Mouse (Mus musculus): ENCODE results near the gene Pnpla2.
"Not testable (repeated sequence)": the region's sequence is repeated elsewhere in the genome, so short reads cannot be mapped to it uniquely, and the experiment has no call there.

Pnpla2 gene

DNA sequence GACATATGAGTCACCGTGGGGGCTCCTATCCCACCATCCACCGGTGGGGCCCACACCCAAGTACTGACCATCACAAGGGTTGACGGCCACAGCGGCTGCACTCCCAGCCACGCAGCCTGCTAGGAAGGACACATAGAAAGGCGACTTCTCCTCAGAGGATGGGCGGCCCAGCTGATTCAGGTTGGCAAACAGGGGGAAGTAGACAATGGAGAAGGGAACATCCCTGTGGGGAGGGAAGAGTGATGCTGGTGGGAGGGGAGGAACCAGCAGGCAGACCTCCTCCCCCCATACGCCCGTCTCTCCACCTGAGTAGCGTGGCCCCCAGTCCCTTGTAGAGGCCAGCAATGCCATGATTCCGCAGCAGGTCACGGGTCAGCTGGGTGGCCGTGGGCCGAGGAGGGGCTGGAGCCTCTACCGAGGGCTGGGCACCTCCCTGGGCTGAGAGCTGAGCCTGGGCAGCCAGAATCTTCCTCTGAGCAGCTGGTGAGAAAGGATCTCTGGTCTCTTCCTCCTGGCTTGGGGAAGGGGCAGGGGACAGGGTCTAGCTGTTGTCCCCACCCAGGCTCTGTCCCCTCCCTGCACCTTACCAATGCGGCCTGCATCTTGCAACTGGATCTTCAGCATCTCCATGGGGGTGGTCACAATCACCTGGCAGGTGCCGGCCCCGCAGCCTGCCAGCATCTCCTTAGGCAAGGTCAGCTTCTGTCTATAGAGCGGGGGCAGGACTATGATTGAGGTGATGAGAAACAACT, 23.4 kb upstream of the Pnpla2 start:
- DNase-seq (ENCODE audit: low spot score), result no peak

DNA sequence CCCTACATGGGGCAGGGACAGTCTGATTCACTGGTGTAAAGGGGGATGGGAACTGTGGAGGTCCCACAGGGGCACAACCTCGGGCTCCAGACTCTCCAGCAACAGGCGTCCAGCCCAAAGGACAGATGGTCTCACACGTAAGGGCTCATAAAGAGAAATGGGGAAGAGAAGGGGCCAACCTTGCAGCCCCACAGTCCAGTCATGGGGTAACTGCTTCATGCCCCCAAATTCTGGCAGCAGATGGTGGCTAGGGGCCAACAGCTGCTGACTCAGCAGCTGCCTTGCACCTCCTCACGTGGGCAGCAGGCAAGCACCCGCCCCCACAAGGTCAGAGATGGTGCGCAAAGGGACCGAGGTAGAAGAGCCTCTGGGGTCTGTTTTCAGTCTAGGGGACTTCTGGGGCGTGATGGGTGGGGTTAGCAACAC, 22.8 kb upstream of the Pnpla2 start:
- DNase-seq (ENCODE audit: low spot score), result no peak

DNA sequence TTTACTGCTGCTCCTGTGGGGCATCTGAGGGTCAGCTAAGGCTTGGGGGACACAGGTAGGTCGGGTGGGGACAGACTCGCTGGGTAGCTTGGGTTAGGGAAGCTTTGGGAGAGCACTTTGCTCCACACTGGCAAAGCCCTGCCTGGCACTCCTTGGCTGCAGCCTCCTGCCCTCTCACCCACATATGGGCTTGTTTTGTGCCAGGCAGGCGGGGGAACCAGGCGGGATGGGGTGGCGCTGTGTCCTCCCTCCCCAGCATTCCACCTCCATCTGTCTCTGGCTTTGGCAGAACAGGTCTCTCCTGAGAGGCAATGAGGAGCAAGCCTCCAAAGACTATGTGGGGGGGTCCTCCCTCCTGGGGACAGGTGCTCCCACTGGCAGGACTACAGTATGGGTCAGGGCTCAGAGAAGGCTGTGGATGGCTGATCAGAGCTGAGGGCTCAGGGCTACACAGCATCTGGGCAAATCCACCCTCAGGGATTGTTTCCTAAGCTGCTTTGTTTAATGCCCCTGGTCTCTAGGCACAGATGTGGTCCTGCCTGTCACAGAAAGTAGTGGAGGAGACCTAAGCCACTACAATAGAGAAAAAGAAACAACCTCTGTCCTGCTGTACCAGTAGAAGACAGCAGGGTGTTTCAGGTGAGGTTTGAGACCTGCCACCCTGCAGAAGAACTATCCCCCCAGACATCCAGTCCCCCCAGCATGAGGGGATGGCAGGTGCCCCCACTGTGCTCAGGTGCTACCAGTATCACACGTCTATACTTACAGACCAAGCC, 22.1 kb upstream of the Pnpla2 start:
- DNase-seq (ENCODE audit: low spot score), result peak; percentile 73

DNA sequence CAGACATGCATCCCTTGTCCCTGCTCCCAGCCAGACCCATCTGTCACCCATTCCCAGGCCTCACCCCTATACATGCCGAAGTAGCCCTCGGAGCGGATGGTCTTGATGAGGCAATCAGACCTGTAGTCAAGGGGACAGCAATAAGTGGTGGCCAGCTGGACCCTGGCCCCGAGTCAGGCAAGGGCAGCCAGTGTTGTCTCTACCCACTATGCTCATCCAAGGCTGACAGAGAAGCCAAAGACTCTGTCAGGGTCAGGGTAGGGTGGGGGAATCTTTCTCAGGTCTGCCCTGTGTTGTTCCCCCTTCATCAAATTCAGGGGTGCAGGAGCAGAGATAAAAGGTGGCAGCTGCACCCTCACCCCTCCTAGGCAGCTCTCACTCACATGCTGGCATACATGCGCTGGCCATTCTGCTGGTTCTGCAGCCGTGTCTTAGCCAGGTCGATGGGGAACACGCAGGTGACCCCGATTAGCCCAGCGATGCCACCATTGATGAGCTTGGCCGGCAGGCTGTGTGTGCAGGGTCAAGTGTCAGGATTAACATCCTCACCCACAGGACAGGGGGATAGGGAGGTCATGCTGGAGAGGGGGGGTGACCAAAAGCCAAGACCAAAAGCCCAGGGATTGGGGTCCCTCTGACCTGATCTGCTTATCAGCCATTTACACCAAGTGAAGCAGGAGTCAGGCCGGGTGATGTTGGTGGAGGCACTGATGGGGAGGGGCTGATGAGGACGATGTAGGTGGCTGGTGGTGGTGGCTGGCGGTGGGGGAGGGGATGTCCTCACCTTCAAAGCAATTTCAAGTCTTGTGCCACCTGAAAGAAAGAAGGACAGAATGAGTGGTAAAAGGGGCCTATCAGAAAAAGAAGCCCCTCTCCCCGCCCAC, 21.2 kb upstream of the Pnpla2 start:
- no peak for DNase-seq (ENCODE audit: low spot score)

DNA sequence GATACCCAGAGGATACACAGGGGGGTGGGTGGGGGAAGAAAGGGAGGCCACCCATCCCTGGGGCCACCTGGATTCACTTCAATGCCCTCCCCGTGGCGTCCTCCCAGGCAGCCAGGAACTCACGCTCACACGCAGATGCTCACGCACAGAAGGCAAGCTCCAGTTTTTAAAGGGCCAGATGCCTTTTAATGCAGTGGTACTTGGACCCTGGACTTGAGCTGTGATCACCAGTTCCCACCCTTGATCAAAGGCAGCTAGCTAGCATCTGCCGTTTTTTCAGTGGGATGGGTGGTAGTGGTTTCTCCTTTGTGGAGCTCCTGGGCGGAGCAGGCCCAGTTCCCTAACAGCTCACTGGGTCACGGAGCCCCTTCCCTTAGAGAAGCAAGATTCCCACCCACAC, 20.5 kb upstream of the Pnpla2 start:
- DNase-seq (ENCODE audit: low spot score), result no peak

DNA sequence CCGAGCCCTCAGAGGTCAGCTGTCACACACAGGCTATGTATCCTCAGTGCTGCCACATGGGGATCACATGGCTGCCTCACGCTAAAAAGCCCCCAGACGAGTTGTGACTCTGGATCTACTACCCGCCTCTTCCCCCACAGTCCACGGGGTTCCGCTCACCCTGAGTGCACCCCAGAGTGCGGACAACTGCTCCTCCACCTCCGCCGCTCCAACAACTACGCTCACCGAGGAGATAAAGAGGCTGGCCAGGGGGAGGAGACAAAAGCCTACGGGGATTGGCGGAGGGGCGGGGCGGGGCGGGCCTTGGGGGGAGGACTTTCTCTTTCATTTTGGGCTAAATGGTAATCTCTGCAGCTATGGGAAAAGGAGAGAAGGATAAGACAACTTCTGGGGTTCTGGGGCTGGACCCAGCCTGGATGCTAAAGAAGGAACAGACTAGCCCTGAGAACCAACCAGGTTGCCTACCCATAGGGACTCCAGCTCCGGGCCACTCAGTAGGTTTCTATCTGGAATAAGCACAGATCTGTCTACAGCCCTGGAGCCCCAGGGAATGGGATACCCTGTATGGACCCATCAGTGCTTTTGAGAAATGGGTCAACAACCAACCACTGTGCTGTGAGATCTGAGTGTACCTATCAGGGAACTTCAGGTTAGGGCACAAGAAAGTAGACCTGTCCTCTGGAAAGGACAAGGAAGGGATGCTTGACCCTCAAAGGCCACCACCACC, 19.7 kb upstream of the Pnpla2 start:
- DNase-seq (ENCODE audit: low spot score), result peak; percentile 70

DNA sequence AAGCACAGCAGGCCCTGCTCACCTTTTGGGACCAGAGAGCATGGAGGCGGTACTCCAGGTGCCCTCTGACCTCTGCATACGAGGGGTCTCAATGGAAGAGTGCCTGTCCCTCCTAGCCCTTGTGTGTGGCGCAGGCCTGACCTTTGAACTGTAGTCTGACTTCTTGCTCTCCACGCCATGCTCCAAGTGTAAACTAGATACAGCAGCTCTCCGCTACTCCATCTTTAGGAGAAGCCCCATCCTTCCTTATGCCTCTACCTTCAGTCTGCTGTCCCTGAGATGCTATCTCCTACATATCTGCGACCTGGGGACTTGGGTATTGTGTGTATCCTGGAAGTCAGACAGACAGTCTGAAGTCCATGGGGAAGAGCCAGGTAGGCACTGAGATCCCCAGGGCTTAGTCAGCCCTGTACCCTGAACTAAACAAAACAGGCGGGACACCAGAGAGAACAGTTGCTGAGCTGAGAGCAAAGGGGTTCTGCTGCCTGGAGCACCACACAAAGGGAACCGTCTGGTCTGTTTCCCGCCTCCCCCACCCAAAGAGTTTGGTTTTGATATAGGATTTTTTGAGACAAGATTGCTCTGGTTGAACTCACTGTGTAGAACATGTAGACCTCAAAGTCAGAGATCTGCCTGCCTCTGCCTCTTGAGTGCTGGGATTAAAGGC, 19.0 kb upstream of the Pnpla2 start:
- no peak for DNase-seq (ENCODE audit: low spot score)

DNA sequence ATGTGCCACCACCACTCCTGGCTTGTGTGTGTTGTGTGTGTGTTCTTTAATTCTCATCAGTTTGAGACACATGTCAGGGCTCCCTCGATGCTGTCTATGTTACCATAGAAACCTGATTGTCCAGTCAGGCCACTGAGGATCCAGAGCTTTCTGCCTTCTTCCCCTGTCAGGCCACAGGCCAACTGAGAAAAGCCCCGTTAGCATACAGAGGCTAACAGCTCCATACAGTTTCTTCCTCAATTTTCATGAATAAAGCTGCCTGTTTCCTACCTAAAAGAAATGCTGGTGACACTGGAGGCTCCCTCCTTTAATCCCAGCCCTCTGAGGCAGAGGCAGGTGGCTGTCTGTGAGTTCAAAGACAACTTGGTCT, 18.5 kb upstream of the Pnpla2 start:
- no peak for DNase-seq (ENCODE audit: low spot score)

DNA sequence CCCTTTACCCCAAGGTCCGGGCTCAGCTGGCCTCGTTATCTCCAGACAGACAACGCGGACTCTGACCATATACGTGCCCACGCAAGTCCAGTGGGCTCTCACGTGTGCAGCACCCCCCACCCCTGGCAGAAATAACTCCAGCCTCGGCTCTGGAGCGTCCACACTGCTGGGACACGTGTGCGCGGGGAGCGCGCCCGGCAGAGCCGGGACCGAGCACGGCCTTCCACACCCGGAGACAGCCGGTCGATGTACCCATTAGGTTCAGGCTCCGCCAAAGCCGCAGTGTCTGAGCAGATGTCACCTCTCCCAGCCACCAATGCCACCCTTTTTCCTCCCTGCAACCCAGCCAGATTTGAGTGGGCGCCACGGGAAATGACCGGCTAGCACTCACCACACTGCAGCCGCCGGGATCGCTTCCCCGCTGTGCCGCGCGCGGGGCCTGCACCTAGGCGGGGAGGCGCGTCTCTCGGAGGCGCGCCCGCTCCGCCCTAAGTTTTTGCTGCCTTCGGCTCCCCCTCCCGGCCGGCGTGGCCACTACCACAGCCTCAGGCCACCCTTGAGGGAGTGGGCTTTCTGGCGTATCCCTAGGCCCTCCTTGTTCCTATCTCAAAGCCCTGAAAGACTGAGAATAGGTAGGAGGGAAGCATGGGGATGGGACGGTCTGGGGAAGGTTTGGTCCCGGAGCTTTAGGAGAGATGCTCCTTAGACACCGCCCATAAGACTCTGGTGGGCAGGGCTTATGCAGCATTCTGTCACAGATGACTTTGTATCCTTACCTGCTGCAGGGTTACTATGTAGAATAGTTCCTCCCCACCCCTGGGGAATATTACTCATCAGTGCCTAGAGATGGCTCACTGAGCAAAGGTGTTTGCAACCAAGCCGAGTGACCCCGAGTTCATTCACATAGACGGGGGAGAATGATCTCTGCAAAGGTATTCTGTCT, 17.5 kb upstream of the Pnpla2 start, which contains the start of gene Slc25a22:
Slc25a22 (minus strand) TSS at position 715 of the 943 bp plus-strand sequence.
- DNase-seq (ENCODE audit: low spot score), result peak; percentile 73

DNA sequence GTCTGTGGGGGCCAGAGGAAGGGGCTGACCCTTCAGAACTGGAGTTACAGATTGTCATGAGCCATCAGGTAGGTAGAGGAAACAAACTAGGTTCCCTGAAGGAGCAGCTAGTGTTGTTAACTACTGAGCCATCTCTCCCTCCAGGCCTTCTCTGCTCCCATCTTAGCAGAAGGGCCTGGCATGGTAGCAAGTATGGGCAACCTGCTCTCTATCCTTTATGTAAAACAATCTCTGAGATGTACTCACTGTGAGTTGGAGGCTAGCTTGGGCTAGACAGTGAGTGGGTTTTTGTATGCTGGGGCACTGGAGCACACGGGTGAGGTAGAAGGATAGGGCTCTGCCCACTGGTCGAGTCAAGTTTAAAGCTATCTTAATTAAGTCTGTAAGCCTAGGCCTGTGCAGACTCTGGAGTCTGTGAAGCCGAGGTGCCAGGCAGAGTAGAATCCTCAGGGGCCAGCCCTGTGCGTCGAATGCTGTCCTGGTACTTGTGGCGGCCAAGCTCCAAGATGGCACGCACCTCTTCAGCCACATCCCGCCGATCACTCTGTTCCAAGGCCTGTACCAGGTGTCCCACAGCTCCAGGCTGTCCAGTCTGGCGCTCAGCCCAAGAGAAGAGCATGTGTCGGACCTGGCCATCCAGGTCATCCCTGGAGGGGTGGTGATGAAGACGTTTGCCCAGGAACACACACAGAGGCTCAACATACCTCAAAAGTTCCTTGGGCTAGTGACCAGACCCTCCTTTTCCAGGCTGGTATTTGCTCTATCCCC, 16.6 kb upstream of the Pnpla2 start:
- no peak for DNase-seq (ENCODE audit: low spot score)

DNA sequence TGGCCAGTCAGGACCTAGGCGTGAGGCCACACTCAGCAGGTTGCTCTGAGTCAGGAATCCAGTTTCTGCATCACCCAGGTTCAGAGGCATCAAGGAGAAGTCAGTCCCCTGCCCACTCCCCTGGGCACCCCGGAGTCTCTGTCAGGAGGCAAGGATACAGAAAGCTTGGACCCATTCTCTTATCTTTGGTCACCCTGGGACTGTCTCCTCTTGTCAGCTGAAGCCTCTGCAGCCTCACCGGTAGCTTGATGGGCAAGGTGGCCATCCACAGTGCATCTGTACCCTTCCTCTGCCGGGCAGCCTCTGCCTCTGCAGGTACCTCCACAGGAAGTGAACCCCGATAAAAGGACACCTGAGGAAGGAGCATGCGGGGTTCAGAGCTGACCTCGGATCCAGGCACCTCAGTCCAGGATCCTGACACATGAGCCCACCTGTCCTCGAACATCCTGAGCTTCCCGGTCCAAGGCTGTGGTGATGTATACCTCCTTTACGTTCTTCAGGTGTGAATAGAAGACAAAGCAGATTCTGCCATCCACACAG, 15.8 kb upstream of the Pnpla2 start:
- no peak for DNase-seq (ENCODE audit: low spot score)

DNA sequence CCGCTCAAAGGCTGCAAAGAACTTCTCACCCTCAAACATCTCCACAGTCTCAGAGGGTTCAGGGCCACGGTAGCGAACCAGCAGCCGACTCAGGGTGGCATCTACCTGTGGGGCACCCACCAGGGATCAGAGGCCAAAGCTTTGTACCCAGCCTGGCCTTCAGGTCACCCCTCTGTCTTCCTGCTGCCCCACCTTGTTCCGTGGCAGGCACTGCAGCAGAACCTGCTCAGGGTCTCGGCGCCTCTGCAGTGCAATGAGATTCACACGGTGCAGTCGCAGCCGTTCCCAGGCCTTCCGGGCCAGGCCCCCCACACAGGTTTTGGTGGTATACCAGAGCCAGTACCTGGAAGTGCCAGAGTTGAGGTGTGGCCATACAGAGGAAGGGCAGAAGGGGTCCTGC, 15.2 kb upstream of the Pnpla2 start:
- DNase-seq (ENCODE audit: low spot score), result no peak

DNA sequence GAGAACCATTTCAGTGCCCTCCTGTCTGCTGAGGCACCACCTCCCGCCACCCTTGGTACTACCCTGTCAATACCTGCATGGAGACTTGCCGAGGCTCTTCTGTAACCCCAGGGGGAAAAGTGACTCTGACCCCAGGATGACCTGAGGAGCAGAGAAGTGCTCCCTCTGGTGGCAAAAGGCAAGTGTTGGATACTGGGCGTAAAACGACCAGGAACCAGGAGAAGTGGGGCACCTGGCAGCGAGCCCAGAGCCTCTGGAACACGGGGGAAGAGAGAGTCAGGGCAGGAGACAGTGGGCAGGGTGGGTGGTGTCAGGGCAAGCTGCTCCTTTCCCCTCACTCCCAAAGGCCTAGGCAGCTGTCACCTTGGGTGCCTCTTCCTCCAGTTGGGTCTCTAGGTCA, 14.4 kb upstream of the Pnpla2 start:
- peak; percentile 57 for DNase-seq (ENCODE audit: low spot score)

DNA sequence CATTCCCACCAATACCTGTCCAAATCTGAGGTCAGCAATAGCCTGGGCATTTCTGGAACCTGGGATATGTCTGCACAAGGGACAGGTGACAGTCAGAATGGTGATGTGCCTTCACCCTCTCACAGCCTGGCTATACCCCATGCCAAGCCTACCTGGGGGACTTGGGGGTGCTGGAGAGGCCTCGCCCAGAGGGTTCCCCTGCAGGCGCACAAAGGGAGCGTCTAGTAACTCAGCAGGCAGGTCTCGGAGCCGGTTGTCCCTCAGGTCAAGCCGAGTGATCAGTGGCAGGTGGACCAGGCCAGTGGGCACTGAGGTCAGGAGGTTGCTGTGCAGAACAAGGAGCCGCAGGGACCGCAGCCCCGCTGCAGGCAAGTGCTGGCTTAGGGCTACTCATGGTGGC, 13.5 kb upstream of the Pnpla2 start:
- no peak for DNase-seq (ENCODE audit: low spot score)

DNA sequence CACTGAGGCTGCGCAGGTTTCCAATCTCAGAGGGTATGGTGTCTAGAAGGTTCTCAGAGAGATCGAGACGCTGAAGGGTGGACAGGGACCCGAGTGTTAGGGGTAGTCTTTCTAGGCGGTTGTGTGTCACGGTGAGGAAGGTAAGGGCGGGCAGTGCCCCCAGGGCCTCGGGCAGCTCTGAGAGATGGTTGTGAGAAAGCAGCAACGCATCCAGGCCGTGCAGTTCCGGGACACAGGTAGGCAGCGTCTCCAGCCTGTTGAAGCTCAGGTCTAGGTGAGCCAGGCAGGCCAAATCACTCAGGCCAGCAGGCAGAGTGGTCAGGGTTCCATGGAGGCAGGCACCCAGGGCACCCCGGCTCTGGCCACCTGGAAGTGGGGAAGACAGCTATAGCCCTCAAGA, 12.8 kb upstream of the Pnpla2 start:
- no peak for DNase-seq (ENCODE audit: low spot score)

DNA sequence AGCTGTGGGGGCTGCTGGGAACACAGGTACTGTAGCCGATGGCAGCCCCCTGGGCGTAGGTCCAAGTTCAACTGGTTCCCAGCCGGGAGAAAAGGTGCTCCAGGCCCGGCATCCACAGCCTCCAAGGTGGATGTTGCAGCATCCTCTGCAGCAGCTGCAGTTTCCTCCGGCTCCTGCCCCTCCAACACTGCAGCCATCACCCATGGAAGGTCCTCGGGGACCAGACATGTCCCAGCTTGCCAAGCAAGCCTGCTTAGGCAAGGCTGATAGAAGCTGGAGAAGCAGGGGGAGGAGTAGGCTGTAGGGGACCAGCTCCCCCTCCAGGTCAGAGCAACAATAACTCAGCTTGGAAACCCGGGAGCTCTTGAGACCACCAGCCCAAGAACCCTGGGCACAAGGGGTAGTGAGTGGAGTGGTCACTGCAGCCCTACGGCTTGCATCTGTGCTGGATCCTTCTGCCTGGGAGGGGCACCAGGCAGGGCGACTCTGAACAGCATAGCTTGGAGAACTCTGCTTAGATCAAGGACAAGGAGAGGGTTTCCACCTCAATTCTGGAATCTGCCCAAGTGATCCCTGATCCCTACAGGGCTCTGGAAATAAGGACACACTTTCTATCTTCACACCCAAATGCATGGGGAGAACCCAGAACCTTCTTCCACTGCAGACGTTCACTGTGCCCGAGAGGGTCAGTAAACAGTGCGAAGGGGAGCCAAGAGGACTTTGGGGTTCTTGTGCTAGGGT, 11.7 kb upstream of the Pnpla2 start:
- DNase-seq (ENCODE audit: low spot score), result no peak

DNA sequence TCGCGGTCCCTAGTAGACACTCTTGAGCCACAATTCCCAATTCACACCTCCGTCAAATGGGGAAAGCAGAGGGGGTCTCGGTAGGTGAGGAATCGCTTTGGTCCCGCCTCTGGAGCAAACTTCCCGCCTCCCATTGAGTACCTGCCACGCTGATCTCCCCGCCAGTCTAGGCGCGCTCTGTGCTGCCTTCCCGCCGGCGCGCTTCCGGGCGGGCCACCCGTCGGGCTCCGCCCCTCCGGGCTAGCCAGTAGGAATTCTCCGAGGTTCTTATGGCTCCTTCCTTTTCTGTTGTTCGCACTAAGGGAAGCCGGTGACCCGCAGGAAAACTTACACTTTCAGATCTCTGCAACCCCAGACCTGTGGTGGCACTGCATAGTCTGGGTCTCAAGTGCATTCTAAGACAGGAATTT, 11.2 kb upstream of the Pnpla2 start, which contains the start of gene Pidd1:
Pidd1 (minus strand) TSS at position 198 of the 410 bp plus-strand sequence.
- DNase-seq (ENCODE audit: low spot score), result peak; percentile 54

DNA sequence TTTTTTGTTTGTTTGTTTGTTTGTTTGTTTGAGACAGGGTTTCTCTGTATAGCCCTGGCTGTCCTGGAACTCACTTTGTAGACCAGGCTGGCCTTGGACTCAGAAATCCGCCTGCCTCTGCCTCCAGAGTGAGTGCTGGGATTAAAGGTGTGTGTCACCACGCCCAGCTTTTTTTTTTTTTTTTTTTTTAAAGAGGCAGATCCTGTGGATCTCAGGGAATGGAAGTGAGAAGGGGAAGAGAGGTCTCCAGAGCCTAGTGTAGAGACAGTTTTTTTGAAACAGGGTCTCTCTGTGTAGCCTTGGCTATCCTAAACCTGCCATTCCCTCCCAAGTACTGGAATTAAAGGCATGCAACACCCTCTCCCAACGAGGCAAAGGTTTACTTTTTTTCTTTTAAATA, 8.6 kb upstream of the Pnpla2 start:
- not testable (repeated sequence) for DNase-seq (ENCODE audit: low spot score)
